Mouse (Mus musculus): ENCODE results near the gene Dock4.

- TF ChIP-seq POLR2A (IDR thresholded peaks at IDR 0.05; ENCODE audit: insufficient read depth, low read depth, low read length): no peak
- TF ChIP-seq CTCF (IDR thresholded peaks at IDR 0.05): no peak
- no peak for TF ChIP-seq EP300 (IDR thresholded peaks at IDR 0.05; ENCODE audit: insufficient read depth, low read depth, low read length)
Observed at GRCm38 (mm10) chr12:40794756-40795155, 349.0 kb downstream of the Dock4 start.
